Mouse (Mus musculus) frontal cortex, postnatal 25 days (tissue): ENCODE measurements around the gene Cfap221.
A peak's percentile ranks its signal among the peaks of the same experiment; 100 is the strongest.

Experiments used
- DNase-seq, 2 experiments: peaks; one replicate each; pipeline ENCODE4 v3.0.0; 2022; ENCODE audit warnings: low spot score in 2 of 2

Cfap221 gene

GRCm38 (mm10) chr1:119996798-119997581, at the start of gene Cfap221:
Gene Cfap221, minus strand, starts transcription at chr1:119997234.
- DNase-seq: peak; percentile 22 to 45

GRCm38 (mm10) chr1:120044584-120044983, 47.5 kb upstream of the Cfap221 start:
- no peak for DNase-seq

GRCm38 (mm10) chr1:120042421-120042820, 45.4 kb upstream of the Cfap221 start:
- DNase-seq: no peak

- no peak for DNase-seq
These were observed 41.6 kb upstream of the Cfap221 start for GRCm38 (mm10) chr1:120038594-120038993.

- no peak for DNase-seq
These were observed 40.1 kb upstream of the Cfap221 start for GRCm38 (mm10) chr1:120037021-120037683.

GRCm38 (mm10) chr1:120035456-120036034, 38.5 kb upstream of the Cfap221 start:
- no peak for DNase-seq

GRCm38 (mm10) chr1:120034793-120035192, 37.8 kb upstream of the Cfap221 start:
- no peak for DNase-seq

- no peak for DNase-seq
These were observed 36.4 kb upstream of the Cfap221 start for GRCm38 (mm10) chr1:120033469-120033854.

GRCm38 (mm10) chr1:120032804-120033468, 35.9 kb upstream of the Cfap221 start:
- DNase-seq: peak; percentile 57 to 65

- DNase-seq: no peak
These were observed 33.4 kb upstream of the Cfap221 start for GRCm38 (mm10) chr1:120030474-120030873.

- no peak for DNase-seq
These were observed 30.7 kb upstream of the Cfap221 start for GRCm38 (mm10) chr1:120027693-120028092.

- no peak for DNase-seq
These were observed 28.0 kb upstream of the Cfap221 start for GRCm38 (mm10) chr1:120025050-120025439.

GRCm38 (mm10) chr1:120024331-120025049, 27.5 kb upstream of the Cfap221 start:
- no peak for DNase-seq

GRCm38 (mm10) chr1:120021951-120022350, 24.9 kb upstream of the Cfap221 start:
- DNase-seq: no peak

- no peak for DNase-seq
These were observed 23.4 kb upstream of the Cfap221 start for GRCm38 (mm10) chr1:120020322-120020897.

GRCm38 (mm10) chr1:120019428-120019827, 22.4 kb upstream of the Cfap221 start:
- no peak for DNase-seq

GRCm38 (mm10) chr1:120018900-120019299, 21.9 kb upstream of the Cfap221 start:
- no peak for DNase-seq

- DNase-seq: no peak
These were observed 19.2 kb upstream of the Cfap221 start for GRCm38 (mm10) chr1:120016240-120016639.

GRCm38 (mm10) chr1:120013111-120013510, 16.1 kb upstream of the Cfap221 start:
- DNase-seq: peak; percentile 50 to 57

- no peak for DNase-seq
These were observed 15.6 kb upstream of the Cfap221 start for GRCm38 (mm10) chr1:120012638-120013037.
